23 mouse cellular contexts compared by ENCODE assay signal in genomic region chr1:177451041-177451440, GRCm38 (mm10). TPM values are rescaled to one million over a fixed set of nuclear protein-coding genes. Genes with fewer than 3 reads are reported as not detected.
DNase-seq lines count a peak whose midpoint lies in the region; ATAC-seq and TF ChIP-seq lines count a peak whose summit lies in the region.
"Had no signal": no experiment of that assay in that cellular context is flagged by ENCODE, and none has a peak within 500 bp of the region (broad histone marks: within the 10 kb centered on the region; RNA-seq: fewer than 3 reads in every experiment).

No protein-coding gene starts in this region.

- H3K4me2 ChIP-seq in forebrain, embryonic 15.5 days (replicated peaks): peak overlapping the region; percentile 36
- no peak overlapping the region for H3K4me2 ChIP-seq in forebrain, embryonic 12.5 days
- H3K4me2 ChIP-seq: heart, embryonic 12.5 days; limb, embryonic 12.5 days; liver, embryonic 15.5 days; lung, embryonic 14.5 days; neural tube, embryonic 13.5 days had no signal

- no peak for TF ChIP-seq CTCF in left cerebral cortex, adult 2 months (IDR thresholded peaks at IDR 0.05)
- no peak for TF ChIP-seq CTCF in brain, embryonic 14.5 days (IDR thresholded peaks at IDR 0.05; ENCODE audit: borderline replicate concordance, extremely low read depth, insufficient read depth, insufficient read length)

- no peak for ATAC-seq in forebrain, embryonic 15.5 days (replicated peaks)
- ATAC-seq in forebrain, embryonic 12.5 days (ENCODE audit: low FRiP score): no peak
- ATAC-seq: intestine, postnatal 0 days had no signal

- intact Hi-C loops in left cerebral cortex, adult 2 months (cut with DNase I): no loop called here

- peak overlapping the region; percentile 91 for H3K27ac ChIP-seq in forebrain, embryonic 15.5 days (replicated peaks)
- no peak overlapping the region for H3K27ac ChIP-seq in forebrain, embryonic 12.5 days
- H3K27ac ChIP-seq in left cerebral cortex, adult 2 months: peak overlapping the region; percentile 91; the same call in 1 of the 2 replicates
- H3K27ac ChIP-seq: heart, adult 2 months; limb, embryonic 12.5 days; liver, embryonic 15.5 days; neural tube, embryonic 13.5 days had no signal

- H3K9ac ChIP-seq in forebrain, embryonic 15.5 days (replicated peaks): peak overlapping the region; percentile 44
- no peak overlapping the region for H3K9ac ChIP-seq in forebrain, embryonic 12.5 days
- H3K9ac ChIP-seq: heart, embryonic 12.5 days; limb, embryonic 12.5 days; liver, embryonic 15.5 days; lung, embryonic 14.5 days; neural tube, embryonic 13.5 days had no signal

- no peaks in the 10 kb centered on the region for H3K9me3 ChIP-seq in forebrain, embryonic 15.5 days
- H3K9me3 ChIP-seq in forebrain, embryonic 12.5 days: no peaks in the 10 kb centered on the region
- H3K9me3 ChIP-seq: G1E; heart, embryonic 12.5 days; limb, embryonic 12.5 days; liver, embryonic 15.5 days; neural tube, embryonic 13.5 days had no signal

- TF ChIP-seq POLR2A in brain, embryonic 14.5 days (IDR thresholded peaks at IDR 0.05; ENCODE audit: borderline replicate concordance, extremely low read depth, insufficient read depth, insufficient read length, poor library complexity, severe bottlenecking): no peak

- peaks cover 14% of the 10 kb centered on the region for H3K36me3 ChIP-seq in forebrain, embryonic 15.5 days
- H3K36me3 ChIP-seq in forebrain, embryonic 12.5 days (replicated peaks): peaks cover 17% of the 10 kb centered on the region

- peak; percentile 37 for DNase-seq in cerebellum, adult 8-10 months
- no peak for DNase-seq in cerebellum, adult 11-12 months
- DNase-seq in left cerebral cortex, adult 2 months (ENCODE audit: extremely low spot score in 1 of 2, low spot score in 2 of 2): no peak
- DNase-seq in left cerebral cortex, adult 11 months (ENCODE audit: low spot score): no peak
- peak; percentile 47 for DNase-seq in brain, embryonic 14.5 days (ENCODE audit: low read depth)
- DNase-seq in spleen, adult 12 weeks (ENCODE audit: low spot score): no peak
- DNase-seq: adrenal gland, postnatal 14 days; heart, adult 2 months; heart, postnatal 4 days; kidney, postnatal 14 days; lung, embryonic 14.5 days; lung, postnatal 14 days; right cerebral cortex, postnatal 4 days; thymus, adult 2 months; thymus, postnatal 36 days had no signal

- peak overlapping the region; percentile 28 for H3K4me3 ChIP-seq in forebrain, embryonic 15.5 days
- no peak overlapping the region for H3K4me3 ChIP-seq in forebrain, embryonic 12.5 days (replicated peaks)
- H3K4me3 ChIP-seq in left cerebral cortex, adult 2 months: peak overlapping the region; percentile 75; the same call in 1 of the 2 replicates
- H3K4me3 ChIP-seq: heart, adult 2 months; heart, embryonic 12.5 days; limb, embryonic 12.5 days; liver, embryonic 15.5 days; neural tube, embryonic 13.5 days had no signal

- H3K4me1 ChIP-seq in forebrain, embryonic 15.5 days: peaks cover 43% of the 10 kb centered on the region
- H3K4me1 ChIP-seq in forebrain, embryonic 12.5 days: peaks cover 50% of the 10 kb centered on the region
- H3K4me1 ChIP-seq: liver, embryonic 15.5 days had no signal

- 36% methylated on average over 2 of the region's 2 CpGs for WGBS in forebrain, embryonic 15.5 days
- WGBS in forebrain, embryonic 12.5 days: 43% methylated on average over 2 of the region's 2 CpGs

- no peaks in the 10 kb centered on the region for H3K27me3 ChIP-seq in forebrain, embryonic 15.5 days
- H3K27me3 ChIP-seq in forebrain, embryonic 12.5 days: no peaks in the 10 kb centered on the region
- H3K27me3 ChIP-seq: heart, embryonic 12.5 days; limb, embryonic 12.5 days; liver, embryonic 15.5 days; neural tube, embryonic 13.5 days had no signal

RNA-seq across cellular contexts. Expression of gene Zbtb18, which starts 8.9 kb away (rescaled TPM):
- polyA plus RNA-seq in forebrain, embryonic 15.5 days (2015; fragmentation: Nextera tagmentation; extraction: Ambion mirVana): 136 and 150 TPM in 2 replicates
- polyA plus RNA-seq in forebrain, embryonic 12.5 days (2016; fragmentation: Nextera tagmentation; extraction: Ambion mirVana): 21.3 and 21.6 TPM in 2 replicates
- total RNA-seq in left cerebral cortex, adult 2 months (2021): 100 to 1,000 TPM; 351 to 386 TPM
- polyA plus RNA-seq in brain, embryonic 14.5 days (2012; rRNA removed): 55.5 and 56.4 TPM in 2 replicates

Comparison
In these comparisons a context has a peak if more than half of its experiments do, and no peak if none do; other contexts are left out.
1. DNase-seq: peak in cerebellum, adult 8-10 months (single experiment) and brain, embryonic 14.5 days (single experiment); none in cerebellum, adult 11-12 months (single experiment), left cerebral cortex, adult 2 months (0 of 2), left cerebral cortex, adult 11 months (single experiment) and spleen, adult 12 weeks (single experiment).